Mouse (Mus musculus): ENCODE measurements at regions not wholly inside any gene's neighbourhood (a gene's known extent, or its start where the extent isn't known, plus 50 kb on each side); places are given as distances from the start of the nearest gene placed in this dataset.

- WGBS = 84% methylated on average over 4 of the region's 4 CpGs
- H3K4me3 ChIP-seq (replicated peaks) = no peak overlapping the region
- H3K36me3 ChIP-seq = no peaks in the 10 kb centered on the region
- peaks cover 7% of the 10 kb centered on the region for H3K4me1 ChIP-seq (replicated peaks)
- no peak overlapping the region for H3K4me2 ChIP-seq
- ATAC-seq (ENCODE audit: insufficient number of reproducible peaks, insufficient read depth, low FRiP score, low TSS enrichment, low read depth) = no peak
- H3K27ac ChIP-seq = no peak overlapping the region
- H3K9me3 ChIP-seq = no peaks in the 10 kb centered on the region
- H3K9ac ChIP-seq (replicated peaks) = no peak overlapping the region
- peaks cover 97% of the 10 kb centered on the region for H3K27me3 ChIP-seq
These were observed 50.1 kb upstream of the Polg start for GRCm38 (mm10) chr7:79516287-79516686.

All from limb, embryonic 12.5 days (tissue).